Mouse (Mus musculus): Measurements from ENCODE around the gene Axdnd1. TPM values are rescaled to one million over a fixed set of nuclear protein-coding genes. Genes with fewer than 3 reads are reported as not detected.

Gene Axdnd1
- polyA plus RNA-seq (2012; fragmentation: generic; extraction: Trizol): under 1 TPM; 0.05 to 0.26 TPM

GRCm38 (mm10) chr1:156420671-156421297, at the start of gene Axdnd1:
TSS of gene Axdnd1 (minus strand) at chr1:156421159.

GRCm38 (mm10) chr1:156365740-156366139, 55.2 kb downstream of the Axdnd1 start, which contains the start of gene Gm2000:
TSS of gene Gm2000 (plus strand) at chr1:156366040.

DNA sequence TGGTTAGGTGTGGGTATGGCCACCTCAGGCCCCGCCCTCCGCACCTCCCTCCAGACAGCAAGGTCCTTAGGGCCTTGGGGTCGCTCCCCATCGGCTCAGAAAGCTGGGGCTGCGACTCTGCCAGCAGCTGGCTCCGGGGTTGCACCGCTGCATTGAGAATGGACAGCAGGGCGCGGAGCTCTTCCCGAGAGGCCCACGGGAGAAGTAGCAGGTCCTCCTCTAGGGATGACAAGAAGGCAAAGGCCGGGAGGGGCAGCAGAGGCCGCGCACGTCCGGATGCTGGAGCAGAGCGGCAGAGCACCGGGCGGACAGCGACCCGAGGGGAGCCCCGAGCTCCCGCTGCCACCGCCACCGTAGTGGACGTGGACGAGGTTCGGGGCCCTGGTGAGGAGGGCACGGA, 110.3 kb downstream of the Axdnd1 start, which contains the start of gene Nphs2:
Gene Nphs2 (plus strand): TSS at position 98 of the 400 bp plus-strand sequence.

DNA sequence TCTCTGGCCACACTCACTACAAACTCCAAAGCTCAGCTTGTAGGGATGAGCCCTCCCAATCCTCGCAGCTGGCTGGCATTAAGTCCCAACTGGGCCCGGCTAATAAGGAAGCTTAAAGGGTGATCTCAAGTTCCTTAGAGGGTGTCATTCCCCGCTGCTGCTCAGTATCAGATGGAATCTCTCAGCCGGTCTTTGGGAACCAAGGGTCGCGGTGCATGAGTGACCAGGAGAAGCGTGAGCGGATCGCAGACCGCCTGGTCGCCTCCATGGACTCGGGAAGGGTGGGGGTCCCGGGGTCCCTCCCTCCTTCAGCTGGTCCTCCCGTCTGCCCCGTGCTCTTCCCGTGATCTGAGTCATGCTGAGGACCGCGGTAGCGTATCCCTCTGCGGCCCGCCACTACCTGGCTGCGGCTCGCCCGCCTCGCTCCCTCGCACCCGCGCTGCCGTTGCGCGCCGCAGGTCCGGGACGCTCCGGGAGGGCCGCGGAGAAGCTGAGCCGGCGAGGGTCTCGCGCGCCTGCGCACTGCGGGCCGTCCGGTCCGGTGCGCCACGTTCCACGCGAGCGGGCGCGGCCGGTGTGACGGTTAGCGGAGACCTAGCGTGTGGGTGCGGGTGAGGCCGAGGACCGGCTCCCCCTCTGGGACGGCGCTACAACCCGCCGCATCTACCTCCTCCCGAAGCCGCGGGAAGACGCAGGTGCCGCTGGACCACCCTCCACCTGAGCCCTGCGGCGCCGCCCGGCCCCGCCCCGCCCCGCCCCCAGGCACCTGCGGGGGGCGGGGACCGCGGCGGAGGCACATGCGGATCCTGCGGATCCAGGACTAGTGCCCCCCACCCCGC, 117.8 kb downstream of the Axdnd1 start, which contains the start of gene Tdrd5:
Gene Tdrd5 (minus strand): TSS at position 754 of the 839 bp plus-strand sequence.

Other genes starting within 250 kb of the Axdnd1 start
- under 1 TPM in 1 of 2 experiments, not detected in 1; 0.01 TPM for gene Fam163a, start 216.1 kb downstream of the Axdnd1 start, polyA plus RNA-seq (2012; fragmentation: generic; extraction: Trizol)
- gene Tdrd5, start 117.5 kb downstream of the Axdnd1 start, polyA plus RNA-seq (2012; fragmentation: generic; extraction: Trizol): not detected
- gene Nphs2, start 110.4 kb downstream of the Axdnd1 start, polyA plus RNA-seq (2012; fragmentation: generic; extraction: Trizol): under 1 TPM in 1 of 2 experiments, not detected in 1; 0.04 TPM
- gene Gm2000, start 55.1 kb downstream of the Axdnd1 start, polyA plus RNA-seq (2012; fragmentation: generic; extraction: Trizol): 1,000 to 10,000 TPM in 1 of 2 experiments, 100 to 1,000 TPM in 1; 666 to 1,300 TPM
- 10 to 100 TPM in 1 of 2 experiments, 1 to 10 TPM in 1; 4.7 to 15.0 TPM for gene Soat1, start 53.2 kb upstream of the Axdnd1 start, polyA plus RNA-seq (2012; fragmentation: generic; extraction: Trizol)
- under 1 TPM; 0.11 to 0.78 TPM for gene Gm10031, start 102.9 kb upstream of the Axdnd1 start, polyA plus RNA-seq (2012; fragmentation: generic; extraction: Trizol)
- gene Abl2, start 137.6 kb upstream of the Axdnd1 start, polyA plus RNA-seq (2012; fragmentation: generic; extraction: Trizol): 1 to 10 TPM; 1.3 to 5.4 TPM